Comparison of ENCODE assay signal across 16 mouse cellular contexts in genomic region chr3:39344078-39344477, GRCm38 (mm10).
"Had no signal": no experiment of that assay in that cellular context is flagged by ENCODE, and none has a peak within 500 bp of the region (broad histone marks: within the 10 kb centered on the region; RNA-seq: fewer than 3 reads in every experiment).

No protein-coding gene starts in this region.

- H3K27ac ChIP-seq: layer of hippocampus, adult 2 months; liver, embryonic 13.5 days; lung, embryonic 15.5 days; macrophage; midbrain, embryonic 12.5 days; stomach, postnatal 0 days had no signal

- DNase-seq: kidney, postnatal 14 days; liver; liver, embryonic 13.5 days; liver, postnatal 0 days; lung, postnatal 14 days; thymus, adult 18-20 months; thymus, postnatal 14 days had no signal

- H3K9me3 ChIP-seq: liver, embryonic 13.5 days; lung, embryonic 15.5 days; megakaryocyte, embryonic 14.5 days; midbrain, embryonic 12.5 days had no signal

- H3K4me2 ChIP-seq: liver, embryonic 13.5 days; lung, embryonic 15.5 days; midbrain, embryonic 12.5 days had no signal

- H3K27me3 ChIP-seq: liver, embryonic 13.5 days; lung, embryonic 15.5 days; megakaryocyte, embryonic 14.5 days; midbrain, embryonic 12.5 days had no signal

- H3K9ac ChIP-seq: liver, embryonic 13.5 days; liver, postnatal 0 days; lung, embryonic 15.5 days; midbrain, embryonic 12.5 days had no signal

- H3K4me1 ChIP-seq: liver, embryonic 13.5 days; megakaryocyte, embryonic 14.5 days; midbrain, embryonic 12.5 days had no signal

- H3K4me3 ChIP-seq: layer of hippocampus, adult 2 months; liver, embryonic 13.5 days; lung, embryonic 15.5 days; megakaryocyte, embryonic 14.5 days; midbrain, embryonic 12.5 days had no signal

- ATAC-seq: inflammation-experienced regulatory T-cells, adult 6 months; intestine, postnatal 0 days; liver, postnatal 0 days; midbrain, embryonic 16.5 days had no signal

- H3K36me3 ChIP-seq: liver, embryonic 13.5 days; lung, embryonic 15.5 days; midbrain, embryonic 12.5 days had no signal
